Mouse (Mus musculus): ENCODE data around the gene Hist1h4h.

Gene Hist1h4h

DNA sequence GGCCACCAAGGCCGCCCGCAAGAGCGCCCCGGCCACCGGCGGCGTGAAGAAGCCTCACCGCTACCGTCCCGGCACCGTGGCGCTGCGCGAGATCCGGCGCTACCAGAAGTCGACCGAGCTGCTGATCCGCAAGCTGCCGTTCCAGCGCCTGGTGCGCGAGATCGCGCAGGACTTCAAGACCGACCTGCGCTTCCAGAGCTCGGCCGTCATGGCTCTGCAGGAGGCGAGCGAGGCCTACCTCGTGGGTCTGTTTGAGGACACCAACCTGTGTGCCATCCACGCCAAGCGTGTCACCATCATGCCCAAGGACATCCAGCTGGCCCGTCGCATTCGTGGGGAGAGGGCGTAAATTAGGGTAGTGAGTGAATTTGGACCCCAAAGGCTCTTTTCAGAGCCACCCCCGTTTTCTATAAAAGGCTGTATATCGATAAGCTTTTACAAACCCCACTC, 45.0 kb downstream of the Hist1h4h start:
- peak; percentile 64 for DNase-seq (ENCODE audit: low read depth, low spot score)

DNA sequence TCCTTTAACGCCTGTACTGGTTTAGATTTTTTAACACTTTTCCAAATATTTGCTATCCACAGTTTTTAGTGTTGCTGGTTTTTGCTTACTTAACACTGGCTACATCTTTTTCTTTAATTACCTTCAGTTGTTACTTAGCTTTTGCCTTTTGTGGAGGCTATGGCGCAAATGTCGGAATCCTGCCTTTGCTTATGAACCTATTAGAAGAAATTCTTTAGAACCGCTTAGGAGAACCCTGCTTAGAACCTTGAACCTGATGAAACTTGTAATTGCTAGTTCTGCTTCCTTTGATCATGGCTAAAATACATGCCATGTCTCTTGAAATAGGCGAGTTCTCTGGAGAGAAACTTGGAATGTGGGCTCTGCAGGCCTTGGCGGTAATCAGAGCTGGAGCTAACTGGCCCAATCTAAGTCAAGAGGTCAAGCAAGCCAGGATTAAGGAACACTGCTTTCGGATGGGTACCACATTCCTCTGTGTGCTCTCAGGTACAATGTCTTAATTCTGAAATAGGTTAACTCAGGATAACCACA, 45.6 kb downstream of the Hist1h4h start:
- peak; percentile 87 for DNase-seq (ENCODE audit: low read depth, low spot score)

DNA sequence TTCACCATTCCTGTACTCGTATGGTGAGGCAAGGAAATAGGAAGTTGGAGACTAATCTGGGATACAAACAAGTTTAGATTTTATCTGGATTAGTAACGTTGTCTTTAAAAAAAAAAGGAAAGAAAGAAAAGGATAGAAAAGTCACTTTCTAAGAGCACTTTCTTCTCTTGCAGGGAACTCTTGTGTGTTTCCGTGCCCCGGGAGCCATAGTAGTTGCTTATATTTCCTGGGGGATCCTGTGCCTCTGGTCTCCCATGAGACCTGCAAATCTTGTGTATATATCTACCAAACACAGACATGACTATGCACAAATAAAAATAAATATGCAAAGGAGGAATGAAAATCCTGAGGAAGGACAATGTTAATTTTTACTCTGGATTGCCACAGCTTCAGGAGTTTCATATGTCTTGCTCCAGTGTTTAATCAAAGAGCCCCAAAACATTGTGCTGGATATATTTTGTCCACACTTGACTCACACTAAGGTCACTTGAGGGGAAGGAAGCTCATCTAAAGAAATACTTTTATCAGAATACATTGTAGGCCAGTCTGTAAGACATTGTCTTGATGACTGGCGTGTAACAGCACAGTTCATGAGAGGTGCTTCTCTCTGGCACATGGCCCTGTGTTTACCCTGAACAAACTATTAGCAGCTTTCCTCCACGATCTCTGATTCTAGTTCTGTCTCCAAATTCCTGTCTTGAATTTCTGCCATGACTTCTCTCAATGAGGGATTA, 46.2 kb downstream of the Hist1h4h start:
- no peak for DNase-seq (ENCODE audit: low read depth, low spot score)

DNA sequence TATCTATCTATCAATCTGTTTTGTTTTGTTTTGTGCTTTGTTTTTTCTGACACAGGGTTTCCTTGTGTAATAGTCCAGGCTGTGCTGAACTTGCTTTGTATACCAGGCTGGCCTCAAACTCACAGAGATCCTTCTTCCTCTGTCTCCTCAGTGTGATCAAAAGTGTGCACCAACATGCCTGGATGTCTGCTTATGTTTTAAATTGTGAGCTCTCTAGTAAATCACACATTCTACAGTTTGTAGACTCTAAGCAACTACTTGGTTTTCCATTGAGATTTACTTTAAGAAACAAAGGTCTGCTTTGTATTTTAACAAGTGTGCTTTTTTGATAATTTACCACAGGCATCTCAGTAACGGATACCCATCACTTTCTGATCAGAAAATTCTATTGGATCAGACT, 47.0 kb downstream of the Hist1h4h start:
- no peak for DNase-seq (ENCODE audit: low read depth, low spot score)

All from ES-CJ7 (cell line).